Mouse (Mus musculus): ENCODE data around the gene Gm6401. TPM values are rescaled to one million over a fixed set of nuclear protein-coding genes. Genes with fewer than 3 reads are reported as not detected.
"Not testable (repeated sequence)": the region's sequence is repeated elsewhere in the genome, so short reads cannot be mapped to it uniquely, and the experiment has no call there.

Gm6401 gene
- total RNA-seq (2022) = not detected

GRCm38 (mm10) chr14:41967827-41968226 is at the start of gene Gm6401:
TSS of gene Gm6401 (minus strand) at chr14:41967927.
- not testable (repeated sequence) for DNase-seq (ENCODE audit: low spot score in 2 of 2)

GRCm38 (mm10) chr14:41983225-41983624 is 15.5 kb upstream of the Gm6401 start, which contains the start of gene Gm3543:
TSS of gene Gm3543 (minus strand) at chr14:41983325.
- DNase-seq (ENCODE audit: low spot score in 2 of 2) = not testable (repeated sequence)

GRCm38 (mm10) chr14:41968596-41968995 is 869 bp upstream of the Gm6401 start:
- DNase-seq (ENCODE audit: low spot score in 2 of 2) = not testable (repeated sequence)

- DNase-seq (ENCODE audit: low spot score in 2 of 2) = not testable (repeated sequence)
Observed at GRCm38 (mm10) chr14:41964095-41964494, 3.6 kb downstream of the Gm6401 start.

GRCm38 (mm10) chr14:41943695-41944094 is 24.0 kb downstream of the Gm6401 start, which contains the start of gene 1700024B05Rik:
TSS of gene 1700024B05Rik (plus strand) at chr14:41943995.
- DNase-seq (ENCODE audit: low spot score in 2 of 2) = not testable (repeated sequence)

- not testable (repeated sequence) for DNase-seq (ENCODE audit: low spot score in 2 of 2)
Observed at GRCm38 (mm10) chr14:41924649-41925048, 43.1 kb downstream of the Gm6401 start, which contains the start of gene 1700049E17Rik1. TSS of gene 1700049E17Rik1 (plus strand) at chr14:41924949.

Other genes with a start within 250 kb of the Gm6401 start
- gene Gm7929, start 217.3 kb downstream of the Gm6401 start, total RNA-seq (2022) = not detected
- not detected for gene Gm47189, start 195.5 kb downstream of the Gm6401 start, total RNA-seq (2022)
- not detected for gene Gm7980, start 60.6 kb downstream of the Gm6401 start, total RNA-seq (2022)
- gene 1700049E17Rik1, start 43.0 kb downstream of the Gm6401 start, total RNA-seq (2022) = not detected
- not detected for gene 1700024B05Rik, start 23.9 kb downstream of the Gm6401 start, total RNA-seq (2022)
- 1 to 10 TPM in 1 of 4 experiments, under 1 TPM in 1, not detected in 2; 0.95 to 2.5 TPM for gene Gm3543, start 15.4 kb upstream of the Gm6401 start, total RNA-seq (2022)
- gene Gm7951, start 149.4 kb upstream of the Gm6401 start, total RNA-seq (2022) = not detected
- not detected for gene Gm17027, start 194.7 kb upstream of the Gm6401 start, total RNA-seq (2022)
- 1 to 10 TPM in 2 of 4 experiments, under 1 TPM in 1, not detected in 1; 0.85 to 2.8 (median 1.4) TPM for gene Gm3573, start 222.9 kb upstream of the Gm6401 start, total RNA-seq (2022)